Mouse (Mus musculus) gastrocnemius, adult 18-20 months (tissue): ENCODE measurements around the gene Olfr1198. TPM values are rescaled to one million over a fixed set of nuclear protein-coding genes. Genes with fewer than 3 reads are reported as not detected.

Source experiments
- DNase-seq: peaks from one replicate; pipeline ENCODE4 v3.0.0; 2021; ENCODE audit warnings: low spot score
- long read RNA-seq, 2 experiments: library from polyadenylated mRNA; stranded (forward); transcript quantifications; one replicate each; pipeline ENCODE4 v2.0.0; 2021
- total RNA-seq, 2 experiments: library from RNA; stranded (reverse); gene quantifications; 2 replicates each; pipeline ENCODE4 v1.2.3; 2021

Olfr1198 gene
- not detected for total RNA-seq
- long read RNA-seq, experiment 1, result 0 reads
- long read RNA-seq, experiment 2, result 0 reads

DNA sequence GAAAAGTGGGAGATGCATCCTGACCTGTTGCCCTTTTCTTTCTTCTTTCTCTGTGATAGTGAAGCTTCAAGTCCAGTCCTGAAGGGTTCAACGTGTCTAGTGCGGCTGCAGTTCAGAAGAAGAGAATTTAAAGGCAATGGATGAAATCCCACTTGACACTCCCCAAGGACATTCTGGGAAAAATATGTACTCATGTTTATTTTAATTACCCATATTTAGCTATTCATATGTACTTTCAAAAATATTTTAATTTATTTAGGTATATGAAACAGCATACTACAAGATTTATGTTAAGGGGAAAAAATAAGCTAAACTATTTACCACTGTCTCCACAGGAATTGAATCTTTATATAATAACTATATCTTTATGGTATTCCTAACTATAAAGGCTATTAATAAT, at the start of gene Olfr1198:
Gene Olfr1198, minus strand, starts transcription at position 101 of the 400 bp plus-strand sequence.
- DNase-seq, result no peak

DNA sequence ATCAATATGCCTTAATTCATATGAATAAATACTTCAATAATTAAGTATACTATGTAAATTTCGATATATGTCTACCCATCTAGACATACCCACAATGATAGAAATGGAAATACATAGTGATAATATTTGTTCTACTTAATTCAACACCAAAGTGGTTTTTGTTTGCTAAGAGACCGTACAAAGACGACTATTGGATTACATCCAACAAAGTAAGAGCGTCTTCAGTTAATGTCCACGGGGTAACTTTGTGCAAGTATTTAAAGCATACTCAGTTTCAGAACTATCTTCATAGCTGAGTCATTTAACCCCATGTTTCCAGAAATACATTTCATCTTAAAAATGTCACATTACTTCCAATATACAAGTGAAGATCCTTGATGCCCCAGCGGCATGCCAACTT, 41.6 kb upstream of the Olfr1198 start, which contains the start of gene Olfr1201:
Gene Olfr1201, plus strand, starts transcription at position 301 of the 400 bp plus-strand sequence.
- DNase-seq, result no peak

DNA sequence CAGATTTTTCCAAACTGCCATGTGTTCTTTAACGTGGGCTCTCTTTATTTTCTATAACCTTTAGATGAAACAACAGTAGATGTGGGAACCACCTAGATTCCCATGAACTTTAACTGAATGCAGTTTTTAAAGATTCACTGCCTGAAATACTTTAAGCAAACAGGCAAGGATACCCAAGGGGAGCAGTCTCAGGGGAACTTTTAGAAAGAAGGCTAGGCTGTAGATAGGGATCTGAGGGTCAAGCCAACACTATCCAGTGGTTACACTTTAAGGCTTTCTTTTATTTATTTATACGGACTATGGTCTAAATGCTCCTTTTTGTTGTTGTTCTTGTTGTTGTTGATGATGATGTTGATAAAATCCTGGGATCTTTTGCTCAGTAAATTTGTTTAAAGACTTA, 19.2 kb upstream of the Olfr1198 start, which contains the start of gene Olfr1200:
Gene Olfr1200, minus strand, starts transcription at position 101 of the 400 bp plus-strand sequence.
- no peak for DNase-seq

DNA sequence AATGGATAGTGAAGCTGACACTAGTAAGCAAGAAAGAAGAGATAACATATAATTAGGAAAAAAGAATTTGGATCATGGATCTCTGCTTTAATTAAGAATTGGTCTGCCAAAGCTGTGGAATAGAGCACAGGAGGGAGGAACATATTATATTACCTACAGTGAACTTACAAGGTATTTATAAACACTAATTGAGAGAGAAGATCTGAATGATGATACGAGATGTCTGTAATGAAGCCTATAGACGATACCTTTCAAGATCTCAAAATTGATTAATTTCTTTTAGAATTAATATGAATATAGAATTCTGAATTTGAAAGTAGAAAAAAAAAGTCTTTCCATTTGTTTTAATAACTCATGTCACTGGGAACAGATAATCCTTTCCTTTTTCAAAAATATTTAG, 9.2 kb upstream of the Olfr1198 start, which contains the start of gene Olfr1199:
Gene Olfr1199, minus strand, starts transcription at position 101 of the 400 bp plus-strand sequence.
- DNase-seq, result no peak

DNA sequence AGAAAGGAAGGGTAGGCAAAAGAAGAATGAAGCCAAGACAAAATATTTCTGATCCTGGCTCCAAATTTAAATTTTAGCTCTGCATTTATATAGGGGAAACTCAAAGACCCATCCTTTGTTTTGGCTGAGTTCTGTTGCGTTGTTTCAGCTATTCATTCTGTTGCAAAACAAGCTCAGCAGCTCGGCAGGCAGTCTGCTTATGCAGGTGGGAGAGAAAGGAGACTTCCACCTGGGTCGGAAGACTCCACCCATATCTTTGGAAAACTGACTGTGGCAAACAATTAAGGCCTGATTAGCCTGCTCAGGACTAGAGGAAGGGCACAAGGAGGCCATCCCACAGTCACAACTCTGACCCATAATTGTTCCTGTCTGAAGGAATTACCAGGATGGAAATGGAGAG, 7.8 kb downstream of the Olfr1198 start:
- DNase-seq, result no peak

DNA sequence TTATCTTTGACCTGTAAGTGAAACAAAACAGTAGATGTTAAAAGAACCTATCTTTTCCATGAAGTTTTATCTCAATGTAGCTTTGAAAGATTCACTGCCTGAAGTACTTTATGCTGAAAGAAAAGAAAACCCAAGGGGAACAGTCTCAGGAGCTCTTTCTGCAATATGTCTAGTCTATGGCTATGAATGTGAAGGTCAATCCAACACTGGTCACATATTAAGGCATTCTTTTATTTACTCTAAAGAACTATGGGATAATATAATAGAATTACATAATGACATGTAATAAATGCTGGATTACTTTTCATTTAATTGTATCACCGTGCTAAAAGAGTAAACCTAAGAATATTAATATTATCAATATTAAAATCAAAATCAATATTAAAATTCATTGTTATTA, 18.9 kb downstream of the Olfr1198 start, which contains the start of gene Olfr1197:
Gene Olfr1197, minus strand, starts transcription at position 101 of the 400 bp plus-strand sequence.
- DNase-seq, result no peak

DNA sequence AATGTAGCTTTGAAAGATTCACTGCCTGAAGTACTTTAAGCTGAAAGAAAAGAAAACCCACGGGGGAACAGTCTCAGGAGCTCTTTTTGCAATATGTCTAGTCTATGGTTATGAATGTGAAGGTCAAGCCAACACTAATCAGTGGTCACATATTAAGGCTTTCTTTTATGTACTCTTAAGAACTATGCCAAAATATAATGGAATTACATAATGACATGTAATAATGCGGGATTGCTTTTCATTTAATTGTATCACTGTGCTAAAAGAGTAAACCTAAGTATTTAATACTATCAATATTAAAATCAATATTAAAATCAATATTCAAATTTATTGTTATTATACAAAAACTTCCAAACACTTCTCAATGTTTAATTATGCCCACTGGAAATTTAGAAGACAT, 46.7 kb downstream of the Olfr1198 start, which contains the start of gene Olfr1196:
Gene Olfr1196, minus strand, starts transcription at position 101 of the 400 bp plus-strand sequence.
- no peak for DNase-seq

Other genes with a start within 250 kb of the Olfr1198 start
- gene Olfr1186, start 232.8 kb downstream of the Olfr1198 start, total RNA-seq, result not detected
- not detected for gene Olfr1188, start 194.4 kb downstream of the Olfr1198 start, total RNA-seq
- gene Olfr1189, start 164.9 kb downstream of the Olfr1198 start, total RNA-seq, result not detected
- gene Olfr1191-ps1, start 110.8 kb downstream of the Olfr1198 start, total RNA-seq, result under 1 TPM in 1 of 2 experiments, not detected in 1; 0.05 TPM
- gene Olfr1192-ps1, start 102.9 kb downstream of the Olfr1198 start, total RNA-seq, result not detected
- gene Olfr1193, start 75.7 kb downstream of the Olfr1198 start, total RNA-seq, result not detected
- not detected for gene Olfr1195, start 62.2 kb downstream of the Olfr1198 start, total RNA-seq
- gene Olfr1196, start 46.8 kb downstream of the Olfr1198 start, total RNA-seq, result not detected
- not detected for gene Olfr1197, start 19.0 kb downstream of the Olfr1198 start, total RNA-seq
- not detected for gene Olfr1199, start 9.1 kb upstream of the Olfr1198 start, total RNA-seq
- not detected for gene Olfr1200, start 19.1 kb upstream of the Olfr1198 start, total RNA-seq
- not detected for gene Olfr1201, start 41.7 kb upstream of the Olfr1198 start, total RNA-seq
- not detected for gene Olfr1202, start 63.1 kb upstream of the Olfr1198 start, total RNA-seq
- gene Olfr1205, start 78.4 kb upstream of the Olfr1198 start, total RNA-seq, result not detected
- not detected for gene Olfr1204, start 97.9 kb upstream of the Olfr1198 start, total RNA-seq
- not detected for gene Olfr1206, start 111.9 kb upstream of the Olfr1198 start, total RNA-seq
- gene Olfr1208, start 150.9 kb upstream of the Olfr1198 start, total RNA-seq, result not detected
- gene Olfr1209, start 163.8 kb upstream of the Olfr1198 start, total RNA-seq, result not detected
- not detected for gene Olfr1211, start 186.7 kb upstream of the Olfr1198 start, total RNA-seq
- not detected for gene Olfr1212, start 202.6 kb upstream of the Olfr1198 start, total RNA-seq
- gene Gm13762, start 228.9 kb upstream of the Olfr1198 start, total RNA-seq, result not detected
- gene Olfr1214, start 241.3 kb upstream of the Olfr1198 start, total RNA-seq, result not detected